Mouse (Mus musculus) CH12.LX (cell line): ENCODE results near the gene Zfp791.

Source experiments
- CHD2 ChIP-seq: IDR thresholded peaks from 2 replicates; pipeline ENCODE4 v1.6.1; 2011; ENCODE audit warnings: low read length, improper control_type of control experiment
- CTCF ChIP-seq, 2 experiments: IDR thresholded peaks in 1 of 2; conservative IDR thresholded peaks in 1 of 2; 2 replicates each; pipeline ENCODE4 v1.5.1; 2011 to 2012; ENCODE audit warnings: low read depth in 2 of 2, low read length in 2 of 2, improper control_type of control experiment in 1 of 2, inconsistent platforms in 1 of 2, mild to moderate bottlenecking in 1 of 2, moderate library complexity in 1 of 2
- ETS1 ChIP-seq: conservative IDR thresholded peaks from 2 replicates; pipeline ENCODE4 v1.6.1; 2012; ENCODE audit warnings: low read depth, mild to moderate bottlenecking, inconsistent platforms, low read length, improper control_type of control experiment, moderate library complexity
- GABPA ChIP-seq: IDR thresholded peaks from 2 replicates; pipeline ENCODE4 v1.6.1; 2012; ENCODE audit warnings: low read depth, low read length, improper control_type of control experiment, inconsistent platforms; ENCODE audit not compliant: insufficient replicate concordance
- MAX ChIP-seq: IDR thresholded peaks from 2 replicates; pipeline ENCODE4 v1.6.1; 2011; ENCODE audit warnings: low read length, improper control_type of control experiment
- POLR2A ChIP-seq: IDR thresholded peaks from 2 replicates; pipeline ENCODE4 v1.6.1; 2011; ENCODE audit warnings: low read depth, mild to moderate bottlenecking, improper control_type of control experiment, low read length
- POLR2AphosphoS2 ChIP-seq: IDR thresholded peaks from 2 replicates; pipeline ENCODE4 v1.6.1; 2011; ENCODE audit warnings: low read depth, low read length, improper control_type of control experiment
- TCF12 ChIP-seq: IDR thresholded peaks from 2 replicates; pipeline ENCODE4 v1.6.1; 2014; ENCODE audit warnings: low read depth, mild to moderate bottlenecking, inconsistent platforms, low read length, improper control_type of control experiment

DNA sequence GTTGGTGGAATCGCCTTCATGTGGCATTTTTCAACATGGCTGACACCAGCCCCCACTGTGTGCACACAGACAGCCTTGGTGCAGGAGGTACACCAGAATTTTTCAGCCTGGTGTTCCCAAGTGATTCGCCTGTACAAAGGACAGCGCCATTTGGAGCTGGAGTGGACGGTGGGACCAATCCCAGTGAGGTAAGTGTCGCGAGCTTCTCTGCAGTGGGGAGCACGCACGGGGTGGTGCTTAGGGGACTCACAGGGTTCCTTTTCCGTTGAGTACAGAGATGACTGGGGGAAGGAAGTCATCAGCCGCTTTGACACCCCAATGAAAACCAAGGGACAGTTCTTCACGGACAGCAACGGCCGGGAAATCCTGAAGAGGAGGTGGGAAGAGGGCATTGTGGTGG is 27.8 kb downstream of the Zfp791 start:
- no peak for TF ChIP-seq CTCF (conservative IDR thresholded peaks at IDR 0.05 in 1 of 2, IDR thresholded peaks at IDR 0.05 in 1 of 2; ENCODE audit: low read depth in 2 of 2, low read length in 2 of 2)
- TF ChIP-seq POLR2A: no peak
- no peak for TF ChIP-seq POLR2AphosphoS2
- no peak for TF ChIP-seq GABPA
- TF ChIP-seq ETS1: no peak
- TF ChIP-seq MAX: no peak
- TF ChIP-seq TCF12: no peak
- TF ChIP-seq CHD2: no peak
